11 mouse cellular contexts compared by ENCODE assay signal in the genomic region with DNA sequence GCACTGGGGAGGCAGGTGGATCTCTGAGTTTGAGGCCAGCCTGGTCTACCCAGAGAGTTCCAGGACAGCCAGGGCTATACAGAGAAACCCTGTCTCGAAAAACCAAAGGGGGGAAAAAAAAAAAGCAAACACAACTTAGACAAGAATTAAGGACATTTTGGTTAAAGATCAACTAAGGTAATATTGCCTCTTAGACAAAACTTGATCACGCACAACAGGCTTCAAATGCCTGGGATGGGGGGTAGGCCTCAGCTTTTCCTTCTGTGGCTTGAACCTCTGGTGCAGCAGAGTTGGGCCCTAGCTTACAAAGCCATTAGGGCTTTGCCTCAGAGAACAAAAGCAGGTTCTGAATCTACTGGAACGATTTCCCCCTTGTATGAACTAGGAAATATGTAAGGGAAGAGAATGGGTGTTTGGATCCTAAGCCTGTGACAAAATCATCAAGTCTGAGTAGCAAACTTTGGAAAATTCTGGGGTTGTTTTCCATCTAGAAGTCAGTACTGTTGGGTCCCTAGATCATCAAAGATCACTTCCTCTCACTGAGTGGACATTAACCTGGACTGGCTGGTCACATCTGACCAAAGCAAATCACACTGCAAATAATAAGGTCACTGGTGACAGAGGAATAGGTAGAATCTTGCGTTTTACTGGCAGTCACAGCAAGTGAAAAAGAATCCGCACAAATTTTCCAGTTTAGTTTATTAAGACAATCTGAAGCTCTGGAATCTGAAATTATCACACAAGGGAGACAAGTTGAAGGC.
"Had no signal": no experiment of that assay in that cellular context is flagged by ENCODE, and none has a peak within 500 bp of the region (broad histone marks: within the 10 kb centered on the region; RNA-seq: fewer than 3 reads in every experiment).

No protein-coding gene starts in this region.

- H3K4me2 ChIP-seq: midbrain, embryonic 13.5 days had no signal

- H3K4me3 ChIP-seq: limb, embryonic 10.5 days; midbrain, embryonic 13.5 days had no signal

- H3K27me3 ChIP-seq: midbrain, embryonic 13.5 days had no signal

- H3K9me3 ChIP-seq: limb, embryonic 10.5 days; midbrain, embryonic 13.5 days had no signal

- H3K36me3 ChIP-seq: limb, embryonic 10.5 days; midbrain, embryonic 13.5 days had no signal

- ATAC-seq: lung, postnatal 0 days; midbrain, embryonic 13.5 days had no signal

- H3K9ac ChIP-seq: midbrain, embryonic 13.5 days had no signal

- H3K4me1 ChIP-seq: midbrain, embryonic 13.5 days had no signal

- H3K27ac ChIP-seq: limb, embryonic 10.5 days; midbrain, embryonic 13.5 days had no signal

- DNase-seq: kidney, adult 11 months; kidney, postnatal 25 days; layer of hippocampus, adult 9-11 months; layer of hippocampus, postnatal 36 days; lung, adult 2 months; lung, postnatal 36 days; right cerebral cortex, postnatal 14 days; thymus, postnatal 36 days had no signal
